Mouse (Mus musculus): Measurements from ENCODE around the gene Nol9. TPM values are rescaled to one million over a fixed set of nuclear protein-coding genes. Genes with fewer than 3 reads are reported as not detected.

Nol9 gene
- polyA plus RNA-seq, 1 experiment from 2014 or later: 10.0 TPM

DNA sequence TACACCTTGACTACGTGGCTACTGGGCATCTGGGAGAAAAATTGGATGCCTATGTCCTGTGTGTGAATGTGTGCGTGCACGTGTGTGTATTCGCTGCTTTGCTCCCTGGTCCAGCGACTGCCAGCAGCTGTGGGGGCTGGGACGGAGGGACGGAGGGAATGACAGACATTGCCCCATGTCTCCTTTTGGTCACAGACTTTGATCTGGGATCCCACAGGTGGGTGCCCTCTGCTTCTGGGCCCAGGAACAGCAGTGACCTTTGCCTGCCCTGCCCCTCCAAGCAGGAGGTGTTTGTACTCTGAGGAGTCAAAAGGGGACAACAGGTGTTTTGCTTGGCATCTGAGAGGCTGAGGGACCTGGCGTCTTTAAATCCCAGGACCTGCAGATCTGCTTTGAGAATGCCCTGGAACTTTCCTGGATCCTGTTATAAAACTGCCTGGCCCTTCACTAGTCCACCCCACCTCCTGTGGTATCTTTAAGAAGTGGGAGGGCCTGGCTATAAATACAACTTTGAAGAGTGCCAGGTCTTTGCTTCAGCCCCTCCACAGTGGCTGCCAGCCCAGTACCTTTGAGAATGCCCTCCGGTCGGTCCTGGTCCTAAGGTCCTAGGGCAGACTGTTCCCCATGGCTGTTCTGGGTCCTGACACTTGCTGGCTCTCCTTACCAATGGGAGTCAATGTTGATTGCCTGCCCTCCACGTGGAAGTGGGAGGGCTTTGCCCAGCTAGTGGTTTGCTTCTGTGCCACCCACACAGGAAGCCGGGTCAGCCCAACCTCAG, 25.9 kb upstream of the Nol9 start:
- TF ChIP-seq EP300 (IDR thresholded peaks at IDR 0.05) (no peak), CTCF (IDR thresholded peaks at IDR 0.05) (no peak)
- Histone ChIP-seq H3K27ac (ENCODE audit: low read length) (no peak overlapping the region), H3K9ac (replicated peaks; ENCODE audit: low read depth) (no peak overlapping the region), H3K27me3 (replicated peaks; ENCODE audit: insufficient read depth, low read length) (no peaks in the 10 kb centered on the region), H3K4me3 (ENCODE audit: low read depth, low read length) (no peak overlapping the region), H3K9me3 (ENCODE audit: low read length) (no peaks in the 10 kb centered on the region), H3K4me2 (replicated peaks; ENCODE audit: low read depth, low read length) (no peak overlapping the region), H3K36me3 (ENCODE audit: insufficient read depth, low read length) (peaks cover 25% of the 10 kb centered on the region), H3K4me1 (ENCODE audit: insufficient read depth, low read depth, low read length) (peaks cover 10% of the 10 kb centered on the region; the same call in 1 of the 2 replicates)
- 72% methylated on average over 12 of the region's 12 CpGs for WGBS
- ATAC-seq (no peak), DNase-seq (ENCODE audit: low spot score) (no peak)

DNA sequence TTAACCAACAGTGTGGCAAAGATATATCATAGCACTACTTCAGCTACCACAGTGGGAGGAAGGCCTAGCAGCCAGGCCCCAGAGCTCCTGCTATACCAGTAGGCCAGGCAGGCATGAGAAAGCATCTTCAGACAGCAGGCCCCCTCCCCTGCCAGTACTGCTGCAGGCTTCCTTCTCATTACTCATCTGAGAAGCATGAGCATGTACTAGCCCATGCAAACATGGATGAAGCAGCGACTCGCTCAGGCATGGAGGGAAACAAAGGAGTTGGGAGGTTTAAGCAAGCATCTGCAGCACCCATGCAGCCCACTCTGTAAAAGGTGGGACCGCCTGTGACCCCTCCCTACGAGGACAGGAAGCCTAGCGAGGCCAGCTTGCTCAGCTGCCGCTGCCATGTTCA, 20.0 kb upstream of the Nol9 start:
- H3K27me3 ChIP-seq (replicated peaks; ENCODE audit: insufficient read depth, low read length): no peaks in the 10 kb centered on the region
- TF ChIP-seq CTCF (IDR thresholded peaks at IDR 0.05): no peak
- TF ChIP-seq EP300 (IDR thresholded peaks at IDR 0.05): no peak
- no peak overlapping the region for H3K9ac ChIP-seq (replicated peaks; ENCODE audit: low read depth)
- H3K36me3 ChIP-seq (ENCODE audit: insufficient read depth, low read length): peaks cover 45% of the 10 kb centered on the region
- no peaks in the 10 kb centered on the region; the same call in 1 of the 2 replicates for H3K4me1 ChIP-seq (ENCODE audit: insufficient read depth, low read depth, low read length)
- no peak overlapping the region for H3K27ac ChIP-seq (ENCODE audit: low read length)
- no peak overlapping the region for H3K4me2 ChIP-seq (replicated peaks; ENCODE audit: low read depth, low read length)
- H3K4me3 ChIP-seq (ENCODE audit: low read depth, low read length): no peak overlapping the region
- H3K9me3 ChIP-seq (ENCODE audit: low read length): no peaks in the 10 kb centered on the region
- ATAC-seq (no peak), DNase-seq (ENCODE audit: low spot score) (no peak)
- 75% methylated on average over 6 of the region's 6 CpGs for WGBS

DNA sequence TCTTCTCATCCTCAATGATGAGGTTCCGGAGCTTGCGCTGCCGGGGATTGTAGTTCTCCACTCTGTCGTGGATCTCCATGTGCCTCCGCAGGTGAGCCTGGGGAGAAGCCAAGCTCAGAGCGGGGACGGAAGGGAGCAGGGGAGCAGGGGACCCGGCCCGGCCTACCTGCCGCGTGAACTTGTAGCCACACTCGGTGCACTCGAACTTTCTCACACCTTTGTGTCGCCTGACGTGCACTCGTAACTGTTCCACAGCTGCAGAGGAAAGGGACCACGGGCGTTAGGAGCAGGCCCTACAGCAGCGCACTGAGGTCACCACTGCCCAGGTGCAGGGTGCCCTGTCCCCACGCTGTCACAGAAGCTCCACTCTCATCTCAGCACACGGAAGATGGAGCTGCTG, 19.1 kb upstream of the Nol9 start:
- no peak overlapping the region for H3K27ac ChIP-seq (ENCODE audit: low read length)
- ATAC-seq (no peak), DNase-seq (ENCODE audit: low spot score) (no peak)
- WGBS: 91% methylated on average over 21 of the region's 21 CpGs
- H3K4me1 ChIP-seq (ENCODE audit: insufficient read depth, low read depth, low read length): peaks cover 3% of the 10 kb centered on the region; the same call in 1 of the 2 replicates
- H3K36me3 ChIP-seq (ENCODE audit: insufficient read depth, low read length): peaks cover 45% of the 10 kb centered on the region
- no peaks in the 10 kb centered on the region for H3K27me3 ChIP-seq (replicated peaks; ENCODE audit: insufficient read depth, low read length)
- no peak for TF ChIP-seq EP300 (IDR thresholded peaks at IDR 0.05)
- TF ChIP-seq CTCF (IDR thresholded peaks at IDR 0.05): no peak
- no peak overlapping the region for H3K9ac ChIP-seq (replicated peaks; ENCODE audit: low read depth)
- H3K4me2 ChIP-seq (replicated peaks; ENCODE audit: low read depth, low read length): no peak overlapping the region
- no peaks in the 10 kb centered on the region for H3K9me3 ChIP-seq (ENCODE audit: low read length)
- H3K4me3 ChIP-seq (ENCODE audit: low read depth, low read length): no peak overlapping the region

DNA sequence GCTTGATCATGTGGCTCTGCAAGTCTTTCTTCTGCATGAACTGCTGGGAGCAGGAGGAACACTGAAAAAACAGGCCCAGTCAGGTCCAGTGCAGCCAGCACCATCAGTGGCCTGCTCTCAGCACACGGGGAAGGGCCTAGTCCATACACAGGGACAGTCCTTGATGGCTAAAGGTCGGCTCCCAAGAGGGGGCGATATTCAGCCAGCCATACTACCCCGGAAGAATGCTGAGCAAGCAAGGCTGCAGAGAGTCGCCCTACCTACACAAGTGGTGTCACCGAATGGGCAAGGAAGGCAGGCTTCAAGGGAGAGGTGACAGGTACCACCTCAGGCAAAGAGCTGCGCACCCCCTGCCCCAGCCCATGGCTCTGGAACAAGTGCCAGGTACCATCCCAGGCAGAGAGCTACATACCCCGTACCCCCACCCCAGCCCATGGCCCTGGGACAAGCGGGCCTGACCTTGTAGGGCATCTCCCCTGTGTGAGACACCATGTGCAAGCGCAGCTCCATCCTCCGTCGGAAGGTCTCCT, 17.5 kb upstream of the Nol9 start:
- ATAC-seq: no peak
- 71% methylated on average over 12 of the region's 12 CpGs for WGBS

DNA sequence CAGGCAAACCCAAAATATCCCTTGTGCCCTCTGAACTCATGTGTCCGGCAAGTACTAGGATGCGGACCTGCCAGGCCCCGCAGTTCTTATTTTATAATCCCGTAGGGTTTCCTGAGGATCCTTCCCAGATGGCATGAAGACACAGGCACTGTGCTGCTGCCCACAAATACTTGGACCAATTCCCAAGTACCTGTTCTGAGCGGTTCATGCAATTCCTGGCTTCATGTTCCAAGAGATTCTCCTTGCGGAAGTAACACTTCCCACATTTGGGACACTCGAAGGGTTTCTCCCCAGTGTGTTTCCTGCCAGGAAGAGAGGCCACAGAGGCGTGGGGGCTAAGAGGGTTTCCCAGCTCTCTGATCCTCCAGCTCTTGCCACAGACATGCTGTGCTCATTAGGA, 16.6 kb upstream of the Nol9 start:
- ATAC-seq (no peak), DNase-seq (ENCODE audit: low spot score) (peak; percentile 45)
- WGBS: 60% methylated on average over 8 of the region's 8 CpGs
- no peaks in the 10 kb centered on the region for H3K27me3 ChIP-seq (replicated peaks; ENCODE audit: insufficient read depth, low read length)
- H3K4me1 ChIP-seq (ENCODE audit: insufficient read depth, low read depth, low read length): peaks cover 15% of the 10 kb centered on the region; the same call in 1 of the 2 replicates
- no peak overlapping the region for H3K27ac ChIP-seq (ENCODE audit: low read length)
- no peak overlapping the region for H3K4me3 ChIP-seq (ENCODE audit: low read depth, low read length)
- H3K9ac ChIP-seq (replicated peaks; ENCODE audit: low read depth): no peak overlapping the region
- no peak overlapping the region for H3K4me2 ChIP-seq (replicated peaks; ENCODE audit: low read depth, low read length)
- peaks cover 29% of the 10 kb centered on the region for H3K36me3 ChIP-seq (ENCODE audit: insufficient read depth, low read length)
- H3K9me3 ChIP-seq (ENCODE audit: low read length): no peaks in the 10 kb centered on the region
- TF ChIP-seq CTCF (IDR thresholded peaks at IDR 0.05) (no peak), EP300 (IDR thresholded peaks at IDR 0.05) (peak; percentile 27; the same call in 1 of the 2 replicates)

More for the DNA sequence above, 17.5 kb upstream of the Nol9 start:
- Histone ChIP-seq H3K36me3 (ENCODE audit: insufficient read depth, low read length) (peaks cover 32% of the 10 kb centered on the region), H3K4me2 (replicated peaks; ENCODE audit: low read depth, low read length) (no peak overlapping the region), H3K27me3 (replicated peaks; ENCODE audit: insufficient read depth, low read length) (no peaks in the 10 kb centered on the region), H3K27ac (ENCODE audit: low read length) (no peak overlapping the region), H3K9me3 (ENCODE audit: low read length) (no peaks in the 10 kb centered on the region), H3K4me3 (ENCODE audit: low read depth, low read length) (no peak overlapping the region), H3K4me1 (ENCODE audit: insufficient read depth, low read depth, low read length) (peaks cover 13% of the 10 kb centered on the region; the same call in 1 of the 2 replicates), H3K9ac (replicated peaks; ENCODE audit: low read depth) (no peak overlapping the region)
- DNase-seq (ENCODE audit: low spot score): no peak
- TF ChIP-seq CTCF (IDR thresholded peaks at IDR 0.05): peak; percentile 38
- TF ChIP-seq EP300 (IDR thresholded peaks at IDR 0.05): no peak

DNA sequence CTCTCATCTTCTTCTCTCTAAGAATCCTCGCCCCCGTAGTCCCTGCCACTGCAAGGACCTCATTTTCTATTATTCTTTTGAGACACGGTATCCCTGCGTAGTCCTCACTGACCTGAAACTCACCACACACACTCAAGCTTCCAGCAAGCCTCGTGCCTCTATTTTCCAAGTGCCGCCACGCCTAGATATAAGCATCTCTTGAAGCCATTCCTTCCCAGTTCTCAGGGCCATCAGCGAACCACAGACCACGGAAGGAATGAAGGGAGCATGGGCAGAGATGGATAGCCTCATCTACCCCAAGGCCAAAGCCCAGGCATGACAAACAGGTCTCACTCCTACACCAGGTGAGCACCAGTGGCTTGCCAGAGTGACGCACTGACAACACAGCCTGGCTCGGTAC, 14.6 kb upstream of the Nol9 start:
- Histone ChIP-seq H3K4me2 (replicated peaks; ENCODE audit: low read depth, low read length) (no peak overlapping the region), H3K4me3 (ENCODE audit: low read depth, low read length) (no peak overlapping the region), H3K9ac (replicated peaks; ENCODE audit: low read depth) (no peak overlapping the region), H3K9me3 (ENCODE audit: low read length) (no peaks in the 10 kb centered on the region), H3K4me1 (ENCODE audit: insufficient read depth, low read depth, low read length) (peaks cover 20% of the 10 kb centered on the region; the same call in 1 of the 2 replicates), H3K36me3 (ENCODE audit: insufficient read depth, low read length) (peaks cover 22% of the 10 kb centered on the region), H3K27ac (ENCODE audit: low read length) (0 out of 2 replicates have a peak overlapping the region, but pooled peaks have one; percentile 15), H3K27me3 (replicated peaks; ENCODE audit: insufficient read depth, low read length) (no peaks in the 10 kb centered on the region)
- ATAC-seq (peak; percentile 19; the same call in 1 of the 2 replicates), DNase-seq (ENCODE audit: low spot score) (peak; percentile 74)
- WGBS: 56% methylated on average over 11 of the region's 11 CpGs
- TF ChIP-seq EP300 (IDR thresholded peaks at IDR 0.05) (peak; percentile 67; the same call in 1 of the 2 replicates), CTCF (IDR thresholded peaks at IDR 0.05) (no peak)
